Mouse (Mus musculus) CH12.LX (cell line): Measurements from ENCODE around the gene Slc7a7.

ENCODE experiments used
- BHLHE40 ChIP-seq: IDR thresholded peaks from 2 replicates; pipeline ENCODE4 v1.6.1; 2011; ENCODE audit warnings: mild to moderate bottlenecking, low read depth, low read length, improper control_type of control experiment
- CTCF ChIP-seq, 2 experiments: IDR thresholded peaks in 1 of 2; conservative IDR thresholded peaks in 1 of 2; 2 replicates each; pipeline ENCODE4 v1.5.1; 2011 to 2012; ENCODE audit warnings: low read depth in 2 of 2, low read length in 2 of 2, improper control_type of control experiment in 1 of 2, inconsistent platforms in 1 of 2, mild to moderate bottlenecking in 1 of 2, moderate library complexity in 1 of 2
- POLR2A ChIP-seq: IDR thresholded peaks from 2 replicates; pipeline ENCODE4 v1.6.1; 2011; ENCODE audit warnings: low read depth, mild to moderate bottlenecking, improper control_type of control experiment, low read length

GRCm38 (mm10) chr14:54332176-54333074 is 85.2 kb downstream of the Slc7a7 start:
- TF ChIP-seq POLR2A (no peak), BHLHE40 (no peak), CTCF (conservative IDR thresholded peaks at IDR 0.05 in 1 of 2, IDR thresholded peaks at IDR 0.05 in 1 of 2; ENCODE audit: low read depth in 2 of 2, low read length in 2 of 2) (no peak)
